Mouse (Mus musculus) liver, embryonic 18 days (tissue): Measurements from ENCODE around the gene Gm26620. TPM values are rescaled to one million over a fixed set of nuclear protein-coding genes. Genes with fewer than 3 reads are reported as not detected.

Experiments used
- polyA plus RNA-seq: library from polyadenylated mRNA; depleted of rRNA; stranded (reverse); fragments of >200 nt; gene quantifications from 2 replicates; pipeline ENCODE4 v1.2.3, GENCODE M21; 2012; rRNA removed

Gm26620 gene
- 0.32 and 0.48 TPM in 2 replicates for polyA plus RNA-seq

DNA sequence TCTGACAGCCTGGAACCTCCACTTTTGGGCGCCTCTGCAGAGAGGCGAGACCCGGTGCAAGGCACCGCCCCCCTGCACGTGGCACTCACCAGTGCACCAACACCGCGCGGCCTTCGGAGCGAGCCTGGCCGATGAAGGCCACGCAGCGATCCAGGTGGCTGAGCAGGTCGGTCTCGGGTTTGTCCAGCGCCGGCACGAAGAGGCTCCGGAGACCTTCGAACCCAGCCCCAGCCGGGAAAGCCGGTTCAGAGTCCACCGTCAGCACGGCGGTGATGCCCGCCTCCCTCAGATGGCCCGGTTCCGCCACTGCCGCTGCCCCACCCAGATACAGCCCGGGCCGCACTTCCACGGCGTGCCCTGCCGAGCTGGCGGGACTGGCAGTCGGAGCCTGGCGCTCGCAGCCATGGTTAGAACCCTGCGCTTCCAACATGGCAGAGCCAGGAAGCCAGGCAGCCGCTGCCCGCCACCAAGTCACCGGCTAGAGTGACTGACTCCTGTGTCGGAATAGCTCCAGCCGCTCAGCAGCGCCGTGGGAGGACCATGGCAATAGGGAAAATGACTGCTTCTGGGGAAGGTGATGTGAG is at the start of gene Gm26620, which contains the start of gene Dusp12:
Gm26620 (plus strand) TSS at position 88 of the 584 bp plus-strand sequence.
Dusp12 (minus strand) TSS at position 563 of the 584 bp plus-strand sequence.

GRCm38 (mm10) chr1:170867691-170868105 is 17.2 kb upstream of the Gm26620 start, which contains the start of gene Atf6:
Gene Atf6, minus strand, starts transcription at chr1:170867771.

GRCm38 (mm10) chr1:170912891-170913615 is 28.2 kb downstream of the Gm26620 start, which contains the start of gene Fcrlb:
Gene Fcrlb, minus strand, starts transcription at chr1:170912941.

DNA sequence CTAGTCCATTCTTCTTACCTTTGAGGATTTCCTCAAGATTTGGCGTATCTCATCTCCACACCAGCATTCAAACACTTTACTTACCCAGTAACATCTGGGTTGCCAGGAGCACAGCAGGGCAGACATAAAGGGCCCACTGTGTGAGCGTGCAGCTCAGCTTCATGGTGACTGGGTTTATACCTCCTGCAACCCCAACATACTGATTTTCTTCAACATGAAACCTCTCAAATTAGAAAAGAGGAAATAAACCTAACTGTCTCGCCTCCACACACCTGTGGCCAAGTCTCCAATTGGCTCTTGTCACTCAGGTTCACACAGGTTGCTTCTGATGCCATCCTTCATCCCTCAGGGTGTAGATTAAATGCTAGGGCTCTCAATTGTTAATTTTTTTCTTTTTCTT is 42.5 kb downstream of the Gm26620 start, which contains the start of gene Fcrla:
Fcrla (minus strand) TSS at position 206 of the 400 bp plus-strand sequence.

Other genes with a start within 250 kb of the Gm26620 start
- gene Olfml2b, start 240.5 kb upstream of the Gm26620 start, polyA plus RNA-seq, result 3.4 and 5.3 TPM in 2 replicates
- gene Atf6, start 17.3 kb upstream of the Gm26620 start, polyA plus RNA-seq, result 6.3 and 7.2 TPM in 2 replicates
- 20.3 and 21.7 TPM in 2 replicates for gene Dusp12, start 475 bp downstream of the Gm26620 start, polyA plus RNA-seq
- 0.16 and 0.21 TPM in 2 replicates for gene Fcrlb, start 27.9 kb downstream of the Gm26620 start, polyA plus RNA-seq
- gene Fcrla, start 42.5 kb downstream of the Gm26620 start, polyA plus RNA-seq, result 5.1 and 8.6 TPM in 2 replicates
- 15.1 and 16.6 TPM in 2 replicates for gene Fcgr2b, start 91.5 kb downstream of the Gm26620 start, polyA plus RNA-seq
- gene Fcgr4, start 133.9 kb downstream of the Gm26620 start, polyA plus RNA-seq, result 14.2 and 16.1 TPM in 2 replicates
- 39.4 and 40.8 TPM in 2 replicates for gene Fcgr3, start 179.9 kb downstream of the Gm26620 start, polyA plus RNA-seq
- gene Cfap126, start 228.9 kb downstream of the Gm26620 start, polyA plus RNA-seq, result 2.9 and 3.3 TPM in 2 replicates